Mouse (Mus musculus) forebrain, embryonic 13.5 days (tissue): ENCODE measurements around the gene Birc3. TPM values are rescaled to one million over a fixed set of nuclear protein-coding genes. Genes with fewer than 3 reads are reported as not detected.
"Not testable (repeated sequence)": the region's sequence is repeated elsewhere in the genome, so short reads cannot be mapped to it uniquely, and the experiment has no call there.

Experiments
- ATAC-seq: fragments of 200-750 bp; cut with Nextera tagmentation; 2 replicates; pipeline ENCODE4 v1.8.0; 2017
- H3K27ac ChIP-seq: fragments of 300-500 bp; sonication (generic); 2 replicates; pipeline ENCODE4 v1.5.1; 2015; ENCODE audit warnings: inconsistent platforms, mild to moderate bottlenecking, moderate library complexity
- H3K27me3 ChIP-seq: fragments of 300-500 bp; sonication (generic); 2 replicates; pipeline ENCODE4 v1.6.1; 2015; ENCODE audit warnings: mild to moderate bottlenecking, inconsistent platforms
- H3K36me3 ChIP-seq: fragments of 300-500 bp; sonication (generic); 2 replicates; pipeline ENCODE4 v1.6.1; 2015; ENCODE audit warnings: mild to moderate bottlenecking, inconsistent platforms; ENCODE audit not compliant: poor library complexity, severe bottlenecking
- H3K4me1 ChIP-seq: fragments of 300-500 bp; sonication (generic); 2 replicates; pipeline ENCODE4 v1.6.1; 2015; ENCODE audit warnings: inconsistent platforms
- H3K4me2 ChIP-seq: fragments of 300-500 bp; sonication (generic); 2 replicates; pipeline ENCODE4 v1.6.1; 2015; ENCODE audit warnings: inconsistent platforms, mild to moderate bottlenecking, moderate library complexity
- H3K4me3 ChIP-seq: fragments of 300-500 bp; sonication (generic); 2 replicates; pipeline ENCODE4 v1.5.1; 2015; ENCODE audit warnings: mild to moderate bottlenecking, inconsistent platforms
- H3K9ac ChIP-seq: fragments of 300-500 bp; sonication (generic); 2 replicates; pipeline ENCODE4 v1.6.1; 2015; ENCODE audit warnings: mild to moderate bottlenecking, inconsistent platforms
- H3K9me3 ChIP-seq: fragments of 300-500 bp; sonication (generic); replicated peaks from 2 replicates; pipeline ENCODE4 v1.6.1; 2016; ENCODE audit warnings: inconsistent platforms
- WGBS: fragments of 180-500 bp; shearing (Covaris S2); methylation state at CpG from one replicate; pipeline ENCODE4 v1.1.7; 2015; 5-methylcytosine and 5-hydroxymethylcytosine counted together
- polyA plus RNA-seq: library from polyadenylated mRNA; unstranded; fragments of >200 nt; fragmentation: Nextera tagmentation; extraction: Ambion mirVana; gene quantifications from 2 replicates; pipeline ENCODE4 v1.2.1, GENCODE M21; 2015

The Birc3 gene
- polyA plus RNA-seq, 1 experiment from 2014 or later = 0.94 TPM

GRCm38 (mm10) chr9:7891177-7891576 lies 18.2 kb upstream of the Birc3 start:
- WGBS = 78% methylated on average over 1 of the region's 1 CpGs
- no peaks in the 10 kb centered on the region for H3K36me3 ChIP-seq
- no peak for ATAC-seq

GRCm38 (mm10) chr9:7884346-7884745 lies 11.4 kb upstream of the Birc3 start:
- Histone ChIP-seq H3K9ac (no peak overlapping the region), H3K36me3 (no peaks in the 10 kb centered on the region), H3K4me3 (no peak overlapping the region), H3K4me1 (no peaks in the 10 kb centered on the region), H3K4me2 (no peak overlapping the region), H3K9me3 (0 out of 2 replicates have a peak, but pooled peaks cover 5% of the 10 kb centered on the region), H3K27ac (no peak overlapping the region), H3K27me3 (no peaks in the 10 kb centered on the region)
- no peak for ATAC-seq
- WGBS = 97% methylated on average over 3 of the region's 3 CpGs

More at GRCm38 (mm10) chr9:7891177-7891576, 18.2 kb upstream of the Birc3 start:
- H3K9me3 ChIP-seq = no peaks in the 10 kb centered on the region
- no peak overlapping the region for H3K9ac ChIP-seq
- H3K27ac ChIP-seq = no peak overlapping the region
- H3K27me3 ChIP-seq = no peaks in the 10 kb centered on the region
- no peaks in the 10 kb centered on the region for H3K4me1 ChIP-seq
- H3K4me2 ChIP-seq = no peak overlapping the region
- no peak overlapping the region for H3K4me3 ChIP-seq

DNA sequence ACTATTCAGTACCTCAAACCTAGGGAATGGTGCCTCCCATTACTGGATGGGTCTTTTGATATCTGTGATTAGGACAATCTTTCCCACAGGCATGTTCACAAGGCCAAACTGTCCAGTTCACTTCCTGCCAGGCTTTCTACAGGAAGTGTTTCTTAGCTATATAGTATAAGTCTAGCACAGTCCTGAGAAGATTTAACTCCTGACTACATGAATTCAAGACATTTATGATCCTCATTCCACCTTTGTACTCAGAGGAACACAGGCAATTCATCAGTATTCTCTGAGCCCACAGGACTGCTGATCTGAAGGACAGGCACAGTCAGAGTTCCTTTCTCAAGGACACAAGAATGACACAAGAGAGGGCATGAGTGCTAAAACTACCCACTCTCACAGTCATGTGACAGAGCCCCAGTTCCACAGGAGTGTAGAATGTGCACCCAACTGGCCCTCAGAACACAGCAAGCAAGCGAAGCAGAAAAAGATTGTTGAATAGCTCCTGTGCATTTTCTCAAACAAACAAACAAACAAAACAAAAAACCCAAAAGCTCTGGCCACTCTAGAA lies 9.4 kb upstream of the Birc3 start:
- ATAC-seq = no peak
- no peaks in the 10 kb centered on the region for H3K36me3 ChIP-seq
- 85% methylated on average over 1 of the region's 1 CpGs for WGBS

GRCm38 (mm10) chr9:7873511-7874211 lies 675 bp upstream of the Birc3 start:
- Histone ChIP-seq H3K4me1 (peaks cover 7% of the 10 kb centered on the region), H3K4me2 (no peak overlapping the region), H3K9ac (no peak overlapping the region), H3K36me3 (no peaks in the 10 kb centered on the region), H3K27ac (no peak overlapping the region), H3K4me3 (no peak overlapping the region), H3K27me3 (no peaks in the 10 kb centered on the region), H3K9me3 (no peaks in the 10 kb centered on the region)
- WGBS = 94% methylated on average over 8 of the region's 8 CpGs
- ATAC-seq = no peak

More for the DNA sequence above, 9.4 kb upstream of the Birc3 start:
- Histone ChIP-seq H3K27me3 (no peaks in the 10 kb centered on the region), H3K27ac (no peak overlapping the region), H3K4me2 (no peak overlapping the region), H3K4me3 (no peak overlapping the region), H3K9ac (no peak overlapping the region), H3K9me3 (0 out of 2 replicates have a peak, but pooled peaks cover 5% of the 10 kb centered on the region), H3K4me1 (no peaks in the 10 kb centered on the region)

DNA sequence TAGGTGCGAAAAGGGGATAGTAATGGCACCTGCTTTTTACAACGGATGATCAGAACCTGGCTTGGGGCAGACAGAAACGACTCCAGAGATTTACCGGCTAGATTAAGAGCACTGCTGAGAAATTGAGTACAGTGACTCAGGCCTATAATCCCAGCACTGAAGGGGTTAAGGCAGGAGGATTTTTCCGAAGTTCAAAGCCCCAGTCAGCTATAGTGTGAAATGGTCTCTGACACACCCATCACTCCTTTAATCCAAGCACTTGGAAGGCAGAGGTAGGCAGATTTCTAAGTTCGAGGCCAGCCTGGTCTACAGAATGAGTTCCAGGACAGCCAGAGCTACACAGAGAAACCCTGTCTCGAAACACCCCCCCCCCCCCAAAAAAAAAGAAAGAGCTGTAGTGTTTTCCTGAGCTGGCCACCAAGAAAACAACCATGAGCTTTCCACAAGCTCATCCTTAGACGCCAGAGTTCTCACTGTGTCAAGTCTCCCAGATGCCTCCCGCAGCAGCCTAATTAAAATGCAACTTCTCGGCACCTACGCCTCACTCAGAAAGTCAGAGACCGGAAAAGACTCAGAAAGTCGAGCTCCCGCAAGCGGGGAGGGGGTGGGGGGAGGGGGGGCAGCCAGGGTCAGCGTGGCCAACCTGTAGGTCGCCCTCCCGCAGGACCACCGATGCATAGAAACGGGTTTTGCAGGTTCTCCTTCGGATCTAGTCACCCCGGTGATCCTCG lies 777 bp downstream of the Birc3 start:
- Histone ChIP-seq H3K4me1 (peaks cover 7% of the 10 kb centered on the region), H3K27ac (no peak overlapping the region)
- 18% methylated on average over 23 of the region's 23 CpGs for WGBS

DNA sequence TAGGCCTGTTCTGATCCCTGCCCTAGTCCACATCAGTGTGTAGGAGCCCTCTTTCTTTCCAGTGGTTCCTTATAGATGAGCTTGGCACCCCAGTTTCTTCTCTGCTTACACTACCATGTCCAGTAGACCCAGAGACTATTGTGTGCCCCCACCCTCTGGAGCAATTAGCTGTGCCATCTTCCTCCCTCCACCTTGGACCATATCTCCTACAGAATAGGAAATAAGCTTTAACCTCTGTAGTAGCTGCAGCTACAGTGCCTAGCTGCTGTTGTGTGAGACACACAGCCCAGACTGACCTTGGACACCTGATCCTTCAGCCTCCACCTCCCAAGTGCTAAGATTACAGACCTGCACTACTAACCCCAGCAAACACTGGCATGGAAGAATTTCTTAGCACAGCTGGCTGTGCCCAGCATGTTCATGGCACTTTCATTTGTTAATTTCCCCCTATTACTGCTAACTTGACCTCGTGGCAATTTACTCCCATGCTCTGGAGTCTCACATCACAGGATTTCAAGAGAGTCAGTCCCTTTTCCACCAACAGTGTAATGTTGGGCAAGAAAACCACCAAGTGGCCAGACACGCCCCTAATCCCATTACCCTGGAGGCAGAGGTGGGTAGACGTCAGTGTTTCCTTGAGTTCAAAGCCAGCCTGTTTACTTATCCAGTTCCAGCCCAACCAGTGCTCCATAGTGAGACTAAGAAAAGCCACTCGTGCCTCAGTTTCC lies 1.5 kb downstream of the Birc3 start:
- Histone ChIP-seq H3K4me1 (peaks cover 7% of the 10 kb centered on the region), H3K27ac (no peak overlapping the region), H3K9ac (no peak overlapping the region), H3K4me2 (no peak overlapping the region), H3K36me3 (no peaks in the 10 kb centered on the region), H3K4me3 (no peak overlapping the region), H3K27me3 (no peaks in the 10 kb centered on the region), H3K9me3 (no peaks in the 10 kb centered on the region)
- no peak for ATAC-seq
- WGBS = 67% methylated on average over 4 of the region's 4 CpGs

More for the DNA sequence above, 777 bp downstream of the Birc3 start:
- Histone ChIP-seq H3K27me3 (no peaks in the 10 kb centered on the region), H3K4me3 (peak overlapping the region; percentile 44), H3K4me2 (peak overlapping the region; percentile 82), H3K36me3 (no peaks in the 10 kb centered on the region), H3K9ac (peak overlapping the region; percentile 70), H3K9me3 (no peaks in the 10 kb centered on the region)
- ATAC-seq = peak; percentile 62

DNA sequence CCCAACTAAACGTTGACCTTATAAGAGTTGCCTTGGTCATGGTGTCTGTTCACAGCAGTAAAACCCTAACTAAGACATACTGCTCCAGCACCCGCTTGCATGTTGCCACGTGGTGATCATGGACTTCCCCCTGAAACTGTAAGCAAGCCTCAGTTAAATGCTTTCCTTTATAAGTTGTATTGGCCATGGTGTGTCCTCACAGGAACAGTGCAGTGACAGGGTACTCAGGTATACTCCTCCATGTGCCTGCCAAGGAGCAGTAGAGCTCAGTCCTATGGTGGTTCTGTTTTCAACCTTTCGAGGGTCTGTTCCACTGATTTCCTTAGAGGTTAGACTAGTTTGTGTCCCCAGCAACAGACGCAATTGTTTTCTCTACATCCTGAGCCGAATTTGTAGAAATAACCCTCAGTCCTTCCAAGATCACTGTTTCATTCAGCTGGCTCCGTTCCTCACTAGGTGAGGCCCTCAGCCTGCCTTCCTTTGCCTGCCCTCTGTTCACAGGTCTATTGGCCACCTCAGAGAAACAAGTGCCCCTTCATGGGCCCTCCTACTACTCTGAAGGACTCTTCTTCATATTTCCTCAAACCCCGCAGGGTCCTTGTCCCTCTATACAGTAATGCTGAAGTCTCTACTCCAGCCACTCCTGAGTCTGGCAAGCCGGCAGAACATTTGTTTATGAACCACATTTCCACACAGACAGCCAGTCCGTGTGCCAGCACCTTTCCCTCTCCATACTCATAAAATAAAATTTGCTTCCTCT lies 2.2 kb downstream of the Birc3 start:
- H3K9me3 ChIP-seq = no peaks in the 10 kb centered on the region
- H3K27ac ChIP-seq = no peak overlapping the region
- no peak for ATAC-seq
- H3K9ac ChIP-seq = no peak overlapping the region
- H3K27me3 ChIP-seq = no peaks in the 10 kb centered on the region
- 94% methylated on average over 10 of the region's 10 CpGs for WGBS
- H3K4me2 ChIP-seq = no peak overlapping the region
- no peak overlapping the region for H3K4me3 ChIP-seq
- H3K4me1 ChIP-seq = peaks cover 7% of the 10 kb centered on the region
- H3K36me3 ChIP-seq = no peaks in the 10 kb centered on the region

- H3K27me3 ChIP-seq = no peaks in the 10 kb centered on the region
Measured at GRCm38 (mm10) chr9:7868838-7869491, 4.0 kb downstream of the Birc3 start.

GRCm38 (mm10) chr9:7867981-7868380 lies 5.0 kb downstream of the Birc3 start:
- WGBS = 92% methylated on average over 3 of the region's 3 CpGs
- Histone ChIP-seq H3K4me2 (no peak overlapping the region), H3K4me3 (no peak overlapping the region), H3K27ac (no peak overlapping the region), H3K27me3 (no peaks in the 10 kb centered on the region), H3K4me1 (peaks cover 7% of the 10 kb centered on the region), H3K9ac (no peak overlapping the region), H3K9me3 (0 out of 2 replicates have a peak, but pooled peaks cover 3% of the 10 kb centered on the region), H3K36me3 (no peaks in the 10 kb centered on the region)
- no peak for ATAC-seq

More at GRCm38 (mm10) chr9:7868838-7869491, 4.0 kb downstream of the Birc3 start:
- no peak overlapping the region for H3K27ac ChIP-seq
- no peak overlapping the region for H3K4me2 ChIP-seq
- peaks cover 7% of the 10 kb centered on the region for H3K4me1 ChIP-seq
- H3K4me3 ChIP-seq = no peak overlapping the region
- H3K9me3 ChIP-seq = 0 out of 2 replicates have a peak, but pooled peaks cover 3% of the 10 kb centered on the region
- no peak for ATAC-seq
- 89% methylated on average over 4 of the region's 4 CpGs for WGBS
- H3K36me3 ChIP-seq = no peaks in the 10 kb centered on the region
- no peak overlapping the region for H3K9ac ChIP-seq

DNA sequence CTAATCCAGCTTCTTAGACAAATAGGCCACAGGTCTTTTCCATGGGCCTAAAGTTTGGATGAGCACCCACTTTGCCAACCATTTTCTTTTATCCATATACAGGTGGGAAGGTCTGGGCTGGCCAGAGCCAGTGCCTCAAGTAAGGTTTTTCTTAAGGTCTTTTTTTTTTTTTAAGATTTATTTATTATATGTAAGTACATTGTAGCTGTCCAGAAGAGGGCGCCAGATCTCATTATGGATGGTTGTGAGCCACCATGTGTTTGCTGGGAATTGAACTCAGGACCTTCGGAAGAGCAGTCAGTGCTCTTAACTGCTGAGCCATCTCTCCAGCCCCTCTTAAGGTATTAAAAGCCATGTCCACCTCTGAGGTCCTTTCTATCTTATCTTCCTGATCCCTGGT lies 6.0 kb downstream of the Birc3 start:
- not testable (repeated sequence) for H3K27me3 ChIP-seq, H3K27ac ChIP-seq, H3K4me2 ChIP-seq, H3K9ac ChIP-seq, H3K36me3 ChIP-seq, H3K4me1 ChIP-seq, H3K4me3 ChIP-seq, ATAC-seq, H3K9me3 ChIP-seq
- 83% methylated on average over 2 of the region's 2 CpGs for WGBS

GRCm38 (mm10) chr9:7860976-7861375 lies 12.0 kb downstream of the Birc3 start:
- 86% methylated on average over 5 of the region's 5 CpGs for WGBS
- Histone ChIP-seq H3K9ac (no peak overlapping the region), H3K9me3 (0 out of 2 replicates have a peak, but pooled peaks cover 3% of the 10 kb centered on the region), H3K36me3 (no peaks in the 10 kb centered on the region), H3K27me3 (no peaks in the 10 kb centered on the region), H3K4me3 (no peak overlapping the region), H3K27ac (no peak overlapping the region), H3K4me1 (no peaks in the 10 kb centered on the region), H3K4me2 (no peak overlapping the region)
- no peak for ATAC-seq
